Mouse (Mus musculus): Measurements from ENCODE around the gene Zscan12. TPM values are rescaled to one million over a fixed set of nuclear protein-coding genes. Genes with fewer than 3 reads are reported as not detected.
A peak's percentile ranks its signal among the peaks of the same experiment; 100 is the strongest.

Zscan12 gene
- 16.4 and 17.1 TPM in 2 replicates for polyA plus RNA-seq (2016; fragmentation: Nextera tagmentation; extraction: Ambion mirVana)

DNA sequence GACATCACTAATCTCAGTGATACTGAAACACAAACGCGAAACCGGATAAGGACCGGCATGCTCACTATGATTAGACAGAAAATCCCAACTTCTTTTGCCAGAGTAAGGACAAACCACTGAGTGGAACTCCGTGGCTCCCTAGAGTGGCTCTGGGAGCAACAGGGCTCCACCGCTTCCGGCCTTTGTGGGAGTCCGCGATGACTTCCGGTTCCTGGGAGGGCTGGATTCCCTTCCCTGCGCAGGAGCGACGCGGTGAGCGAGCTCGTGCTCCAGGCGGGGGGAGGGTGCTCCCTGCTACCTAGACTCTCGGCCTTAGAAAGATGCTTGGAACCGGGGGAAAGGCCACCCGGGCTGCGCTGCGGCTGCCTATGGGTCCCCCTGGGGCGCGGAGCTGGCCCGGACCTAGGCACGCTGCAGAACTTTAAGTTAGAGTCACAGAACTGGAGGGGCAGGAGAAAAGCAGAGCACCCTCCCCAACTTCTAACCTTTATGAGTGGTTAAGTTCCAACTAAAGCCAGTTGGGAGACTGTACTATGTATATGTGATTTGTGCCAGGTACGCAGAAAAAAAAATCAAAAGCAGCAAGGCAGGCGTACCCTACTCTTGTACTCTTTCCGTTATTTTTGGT is at the start of gene Zscan12:
Zscan12 (plus strand) TSS at position 200 of the 628 bp plus-strand sequence.
- Histone ChIP-seq H3K4me2 (peak within 1 kb of the TSS; percentile 64), H3K9me3 (no peaks in the 10 kb centered on the region), H3K9ac (replicated peaks) (peak within 1 kb of the TSS; percentile 94), H3K36me3 (peaks cover 15% of the 10 kb centered on the region), H3K4me3 (replicated peaks) (peak within 1 kb of the TSS; percentile 80), H3K4me1 (replicated peaks) (peaks cover 15% of the 10 kb centered on the region), H3K27me3 (no peaks in the 10 kb centered on the region), H3K27ac (peak within 1 kb of the TSS; percentile 88)
- WGBS, result 1% methylated on average over 29 of the region's 29 CpGs
- peak; percentile 100 for ATAC-seq (ENCODE audit: insufficient number of reproducible peaks, insufficient read depth, low FRiP score, low TSS enrichment, low read depth)

DNA sequence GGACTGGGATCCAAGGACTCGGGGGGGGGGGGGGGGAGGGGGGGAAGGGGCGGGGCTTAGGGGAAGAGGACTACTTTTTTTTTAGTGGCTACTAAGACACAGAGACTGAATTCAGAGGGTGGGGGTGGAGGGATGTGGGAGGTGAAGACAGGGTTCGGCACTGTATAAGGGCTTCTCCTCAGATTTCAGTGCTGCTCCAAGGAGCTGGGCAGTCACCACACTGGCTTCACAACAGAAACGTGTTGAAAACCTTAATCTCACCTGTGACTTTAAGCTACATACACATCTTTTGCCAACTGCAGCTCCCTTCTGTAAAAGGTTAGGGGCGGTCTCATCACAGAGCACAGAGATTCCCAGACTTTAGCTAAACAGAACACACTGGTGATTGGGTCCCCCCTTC is 49.8 kb upstream of the Zscan12 start:
- Histone ChIP-seq H3K36me3 (no peaks in the 10 kb centered on the region), H3K27me3 (no peaks in the 10 kb centered on the region), H3K9me3 (no peaks in the 10 kb centered on the region), H3K4me2 (no peak overlapping the region), H3K4me1 (replicated peaks) (no peaks in the 10 kb centered on the region), H3K27ac (no peak overlapping the region), H3K4me3 (replicated peaks) (no peak overlapping the region), H3K9ac (replicated peaks) (no peak overlapping the region)
- 38% methylated on average over 3 of the region's 5 CpGs for WGBS
- 0 out of 2 replicates have a peak, but pooled peaks have one; percentile 6 for ATAC-seq (ENCODE audit: insufficient number of reproducible peaks, insufficient read depth, low FRiP score, low TSS enrichment, low read depth)

DNA sequence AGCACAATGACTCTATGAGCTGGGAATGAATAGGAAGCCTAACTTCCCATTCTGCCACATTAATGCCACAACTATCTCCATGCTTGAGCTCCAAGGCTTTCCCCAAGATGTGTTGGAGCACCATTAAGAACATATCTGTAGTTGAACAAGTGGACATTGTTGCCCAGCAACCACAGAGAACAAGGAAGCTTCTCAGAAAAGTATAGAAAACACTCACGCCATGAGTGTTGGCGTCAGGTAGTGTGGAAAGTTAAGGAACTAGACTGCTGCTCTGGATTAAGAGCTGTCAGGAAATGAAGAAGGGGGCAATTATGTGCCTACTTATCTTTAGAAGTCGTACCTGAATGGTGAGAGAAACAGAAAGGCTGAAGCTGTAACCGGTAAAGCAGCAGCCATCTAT is 48.7 kb upstream of the Zscan12 start:
- Histone ChIP-seq H3K4me1 (replicated peaks) (no peaks in the 10 kb centered on the region), H3K27ac (no peak overlapping the region), H3K27me3 (no peaks in the 10 kb centered on the region), H3K9ac (replicated peaks) (no peak overlapping the region), H3K36me3 (no peaks in the 10 kb centered on the region), H3K4me2 (no peak overlapping the region), H3K4me3 (replicated peaks) (no peak overlapping the region), H3K9me3 (no peaks in the 10 kb centered on the region)
- 83% methylated on average over 4 of the region's 4 CpGs for WGBS
- no peak for ATAC-seq (ENCODE audit: insufficient number of reproducible peaks, insufficient read depth, low FRiP score, low TSS enrichment, low read depth)

DNA sequence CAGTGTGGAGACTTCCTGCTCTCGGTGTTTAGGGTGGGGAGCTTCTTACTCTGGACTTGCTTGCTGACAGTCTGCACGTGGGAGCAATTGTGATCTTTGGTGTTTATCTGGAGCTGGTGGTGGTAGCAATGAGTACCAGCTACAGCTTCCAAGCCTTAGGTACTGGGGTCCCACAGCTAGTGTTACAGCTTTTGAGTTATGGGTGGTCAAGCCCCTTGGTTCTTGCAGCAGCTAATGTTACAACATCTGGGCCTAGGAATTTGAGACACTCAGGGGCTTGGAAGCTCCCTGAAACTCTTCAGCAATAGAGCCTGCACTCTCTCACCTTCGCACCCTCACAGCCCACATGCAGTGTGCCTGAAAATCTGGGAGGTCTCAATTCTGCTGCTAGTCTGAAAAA is 42.4 kb upstream of the Zscan12 start:
- no peak overlapping the region for H3K9ac ChIP-seq (replicated peaks)
- H3K27ac ChIP-seq, result no peak overlapping the region
- H3K4me3 ChIP-seq (replicated peaks), result no peak overlapping the region
- WGBS, result 63% methylated on average over 3 of the region's 3 CpGs
- peaks cover 8% of the 10 kb centered on the region; the same call in 1 of the 2 replicates for H3K27me3 ChIP-seq
- no peaks in the 10 kb centered on the region for H3K4me1 ChIP-seq (replicated peaks)
- no peak overlapping the region for H3K4me2 ChIP-seq
- H3K9me3 ChIP-seq, result no peaks in the 10 kb centered on the region
- H3K36me3 ChIP-seq, result no peaks in the 10 kb centered on the region
- no peak for ATAC-seq (ENCODE audit: insufficient number of reproducible peaks, insufficient read depth, low FRiP score, low TSS enrichment, low read depth)

DNA sequence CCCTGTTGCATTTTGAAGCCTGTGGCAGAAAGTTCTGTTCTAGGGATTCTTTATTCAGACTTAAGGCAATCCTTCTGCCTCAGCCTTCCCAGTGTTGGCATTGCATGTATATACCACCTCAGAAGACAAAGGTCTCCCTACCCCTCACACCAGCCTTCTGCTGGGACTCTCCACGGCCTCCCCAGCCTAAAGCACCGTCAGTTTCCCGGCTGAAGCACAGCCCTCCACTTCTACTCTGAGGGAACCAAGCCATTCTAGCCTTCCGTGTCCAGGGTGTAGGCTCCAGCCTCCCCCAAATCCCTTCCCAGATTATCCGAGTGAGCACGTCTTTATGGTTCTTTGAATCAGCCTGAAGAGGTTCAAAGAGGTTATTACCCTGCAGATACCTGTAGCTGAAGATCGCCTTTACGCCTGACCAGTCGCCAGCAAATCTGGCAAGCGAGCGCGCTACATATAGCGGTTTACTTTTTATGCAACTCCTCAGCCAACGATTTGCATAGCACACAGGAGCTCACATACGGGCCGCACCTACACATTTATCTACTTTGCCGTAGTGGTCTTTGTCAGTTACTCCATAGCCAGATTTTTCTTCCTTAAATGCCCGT is 40.6 kb upstream of the Zscan12 start:
- Histone ChIP-seq H3K27ac (no peak overlapping the region), H3K9ac (replicated peaks) (0 out of 2 replicates have a peak overlapping the region, but pooled peaks have one; percentile 23)

DNA sequence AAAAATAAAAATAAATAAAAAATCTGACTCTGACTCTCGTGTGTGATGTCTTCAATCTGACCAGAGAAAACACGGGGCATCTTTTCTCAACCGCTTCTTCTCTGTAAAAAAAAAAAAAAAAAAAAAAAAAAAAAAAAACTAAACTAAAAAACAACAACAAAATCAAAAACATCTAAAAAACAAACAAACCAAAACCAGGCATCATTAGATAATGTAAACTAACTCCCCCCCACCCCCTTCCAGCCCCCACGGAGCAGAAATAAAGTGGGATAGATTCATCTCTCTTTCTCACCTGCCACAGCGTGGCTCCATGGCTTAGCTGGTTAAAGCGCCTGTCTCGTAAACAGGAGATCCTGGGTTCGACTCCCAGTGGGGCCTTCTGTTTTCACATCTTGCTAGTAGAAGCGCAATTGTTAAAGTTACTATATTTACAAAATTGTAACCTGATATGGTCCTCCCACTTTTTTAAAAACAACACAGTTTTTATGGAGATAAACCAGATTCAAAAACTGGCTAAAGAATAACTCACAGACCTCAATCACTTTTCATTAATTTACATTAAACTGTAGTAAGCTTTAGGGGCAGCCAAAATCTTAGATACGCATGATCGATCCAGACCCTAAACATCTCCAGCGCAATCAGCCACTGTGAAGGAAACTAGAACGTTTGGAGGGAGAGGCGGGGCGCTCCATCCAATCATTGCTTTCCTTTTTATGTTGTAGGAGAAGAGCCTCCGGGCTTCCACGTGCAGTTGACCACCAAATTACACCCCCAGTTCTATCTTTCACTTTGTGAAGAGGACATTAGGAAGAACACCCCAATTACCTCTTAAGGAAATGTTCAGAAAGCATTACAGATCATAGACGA is 39.9 kb upstream of the Zscan12 start:
- 16% methylated on average over 18 of the region's 18 CpGs for WGBS
- Histone ChIP-seq H3K9me3 (no peaks in the 10 kb centered on the region), H3K9ac (replicated peaks) (no peak overlapping the region), H3K4me2 (peak overlapping the region; percentile 55), H3K36me3 (no peaks in the 10 kb centered on the region), H3K4me1 (replicated peaks) (no peaks in the 10 kb centered on the region), H3K4me3 (replicated peaks) (peak overlapping the region; percentile 31), H3K27me3 (peaks cover 8% of the 10 kb centered on the region; the same call in 1 of the 2 replicates), H3K27ac (no peak overlapping the region)
- no peak for ATAC-seq (ENCODE audit: insufficient number of reproducible peaks, insufficient read depth, low FRiP score, low TSS enrichment, low read depth)

More for the DNA sequence above, 40.6 kb upstream of the Zscan12 start:
- Histone ChIP-seq H3K36me3 (no peaks in the 10 kb centered on the region), H3K4me1 (replicated peaks) (no peaks in the 10 kb centered on the region), H3K4me2 (peak overlapping the region; percentile 55), H3K9me3 (no peaks in the 10 kb centered on the region), H3K27me3 (peaks cover 8% of the 10 kb centered on the region; the same call in 1 of the 2 replicates), H3K4me3 (replicated peaks) (peak overlapping the region; percentile 31)
- no peak; the same call in 1 of the 2 replicates for ATAC-seq (ENCODE audit: insufficient number of reproducible peaks, insufficient read depth, low FRiP score, low TSS enrichment, low read depth)
- WGBS, result 3% methylated on average over 18 of the region's 18 CpGs

DNA sequence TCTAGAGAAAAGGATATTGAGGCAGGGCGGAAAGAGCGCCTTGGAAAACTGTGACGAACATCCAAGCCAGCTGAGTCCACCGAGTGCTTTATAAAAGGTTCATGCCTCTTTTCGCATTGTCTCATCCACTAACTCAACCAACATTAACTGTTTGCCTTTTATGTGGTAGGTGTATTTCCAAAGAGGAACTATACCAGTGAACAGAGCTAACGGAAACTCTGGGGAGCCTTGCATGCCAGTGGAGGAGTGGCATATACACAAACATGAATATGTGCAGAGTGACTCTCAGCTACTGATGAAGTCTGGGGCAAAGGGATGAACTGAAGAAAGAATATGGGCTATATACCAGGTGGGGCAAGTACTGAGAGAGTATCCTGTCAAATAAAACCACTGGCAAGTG is 39.2 kb upstream of the Zscan12 start:
- no peak for ATAC-seq (ENCODE audit: insufficient number of reproducible peaks, insufficient read depth, low FRiP score, low TSS enrichment, low read depth)
- H3K4me1 ChIP-seq (replicated peaks), result no peaks in the 10 kb centered on the region
- no peaks in the 10 kb centered on the region for H3K36me3 ChIP-seq
- H3K4me3 ChIP-seq (replicated peaks), result no peak overlapping the region
- no peak overlapping the region for H3K9ac ChIP-seq (replicated peaks)
- WGBS, result 74% methylated on average over 6 of the region's 6 CpGs
- H3K4me2 ChIP-seq, result peak overlapping the region; percentile 55; the same call in 1 of the 2 replicates
- H3K27me3 ChIP-seq, result peaks cover 13% of the 10 kb centered on the region
- no peak overlapping the region for H3K27ac ChIP-seq
- no peaks in the 10 kb centered on the region for H3K9me3 ChIP-seq

DNA sequence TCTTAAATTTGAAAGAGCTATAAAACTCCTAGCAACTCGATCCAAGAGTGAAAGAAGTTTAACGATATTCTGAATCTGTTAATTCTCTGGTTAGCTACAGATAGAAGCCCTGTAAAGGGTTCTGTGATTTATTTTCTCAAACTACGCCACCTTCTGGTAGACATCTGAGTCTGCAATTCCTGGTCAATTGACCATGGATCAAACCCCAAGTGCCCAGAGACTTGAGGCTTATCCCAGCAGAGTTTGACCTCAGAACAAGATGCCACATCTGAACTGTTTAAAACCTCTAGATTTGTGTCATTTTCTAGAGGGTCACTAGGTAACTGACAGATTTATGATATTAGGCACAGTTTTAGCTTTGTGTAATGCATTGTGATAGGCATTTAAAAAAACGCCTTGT is 36.4 kb upstream of the Zscan12 start:
- Histone ChIP-seq H3K4me1 (replicated peaks) (no peaks in the 10 kb centered on the region), H3K9ac (replicated peaks) (no peak overlapping the region), H3K4me2 (peak overlapping the region; percentile 69), H3K36me3 (no peaks in the 10 kb centered on the region), H3K4me3 (replicated peaks) (no peak overlapping the region), H3K9me3 (no peaks in the 10 kb centered on the region), H3K27me3 (peaks cover 13% of the 10 kb centered on the region; the same call in 1 of the 2 replicates), H3K27ac (no peak overlapping the region)
- 6% methylated on average over 4 of the region's 4 CpGs for WGBS
- ATAC-seq (ENCODE audit: insufficient number of reproducible peaks, insufficient read depth, low FRiP score, low TSS enrichment, low read depth), result no peak

DNA sequence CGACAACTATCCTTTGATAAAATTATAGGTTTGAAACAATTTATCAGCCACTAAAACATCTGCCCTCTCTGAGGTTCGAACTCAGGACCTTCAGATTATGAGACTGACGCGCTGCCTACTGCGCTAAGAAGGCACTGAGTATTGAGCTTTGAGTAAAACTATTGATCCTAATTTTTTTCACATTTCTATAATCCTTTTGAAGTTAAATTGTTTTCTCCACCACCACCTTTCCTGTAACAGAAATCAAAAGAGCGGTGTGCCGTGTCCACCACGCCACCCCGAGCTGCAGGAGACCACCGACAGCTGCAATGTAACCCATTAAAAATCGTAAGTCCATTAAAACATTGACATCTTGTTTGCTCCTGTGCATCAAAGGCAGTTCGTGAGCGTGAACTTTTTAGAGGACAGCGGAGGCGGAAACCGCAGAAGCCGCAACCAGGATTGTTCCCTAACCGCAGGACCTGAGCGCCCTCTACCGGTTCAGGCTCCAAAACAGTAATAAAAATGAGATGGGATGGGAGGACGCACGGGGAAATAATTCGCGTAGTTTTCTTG is 35.9 kb upstream of the Zscan12 start:
- H3K27me3 ChIP-seq, result peaks cover 11% of the 10 kb centered on the region; the same call in 1 of the 2 replicates
- WGBS, result 1% methylated on average over 24 of the region's 24 CpGs
- peak; percentile 66; the same call in 1 of the 2 replicates for ATAC-seq (ENCODE audit: insufficient number of reproducible peaks, insufficient read depth, low FRiP score, low TSS enrichment, low read depth)

DNA sequence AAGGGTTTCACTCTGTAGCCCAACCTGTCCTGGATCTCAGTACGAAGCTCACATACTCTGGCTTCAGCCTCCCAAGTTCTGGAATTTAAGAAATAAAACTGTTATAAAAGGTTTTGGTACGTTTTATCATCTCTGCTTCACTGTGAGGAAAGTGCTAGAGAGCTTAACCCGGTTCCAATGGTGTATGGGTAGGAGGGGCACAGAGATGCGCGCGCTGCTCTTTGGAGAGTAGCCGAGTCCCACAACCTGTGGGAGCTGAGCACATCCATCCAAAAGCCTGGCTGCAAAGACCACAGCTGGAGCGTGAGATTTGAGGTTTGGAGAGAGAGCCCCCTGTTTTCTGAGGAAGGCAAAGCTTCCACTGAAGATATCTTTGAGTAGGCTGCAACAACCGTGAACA is 35.2 kb upstream of the Zscan12 start:
- WGBS, result under 1% methylated on average over 9 of the region's 9 CpGs
- Histone ChIP-seq H3K4me1 (replicated peaks) (no peaks in the 10 kb centered on the region), H3K9ac (replicated peaks) (peak overlapping the region; percentile 37; the same call in 1 of the 2 replicates), H3K36me3 (no peaks in the 10 kb centered on the region), H3K27ac (no peak overlapping the region), H3K4me2 (peak overlapping the region; percentile 69), H3K27me3 (peaks cover 8% of the 10 kb centered on the region; the same call in 1 of the 2 replicates), H3K4me3 (replicated peaks) (peak overlapping the region; percentile 46), H3K9me3 (no peaks in the 10 kb centered on the region)
- ATAC-seq (ENCODE audit: insufficient number of reproducible peaks, insufficient read depth, low FRiP score, low TSS enrichment, low read depth), result peak; percentile 67; the same call in 1 of the 2 replicates

More for the DNA sequence above, 35.9 kb upstream of the Zscan12 start:
- Histone ChIP-seq H3K4me2 (peak overlapping the region; percentile 69), H3K27ac (no peak overlapping the region), H3K4me1 (replicated peaks) (no peaks in the 10 kb centered on the region), H3K9me3 (no peaks in the 10 kb centered on the region), H3K9ac (replicated peaks) (0 out of 2 replicates have a peak overlapping the region, but pooled peaks have one; percentile 32), H3K36me3 (no peaks in the 10 kb centered on the region), H3K4me3 (replicated peaks) (peak overlapping the region; percentile 46)

All from limb, embryonic 12.5 days (tissue).